Mouse (Mus musculus): ENCODE results near the gene Gatm. TPM values are rescaled to one million over a fixed set of nuclear protein-coding genes. Genes with fewer than 3 reads are reported as not detected.

Gatm gene
- polyA plus RNA-seq (2014; fragmentation: Nextera tagmentation; extraction: Ambion mirVana), result 97.0 and 127 TPM in 2 replicates

GRCm38 (mm10) chr2:122610746-122611653 lies at the start of gene Gatm:
Gene Gatm, minus strand, starts transcription at chr2:122611303.
- H3K27me3 ChIP-seq (replicated peaks; ENCODE audit: control insufficient read depth, insufficient read depth, low read length), result peaks cover 6% of the 10 kb centered on the region
- H3K4me1 ChIP-seq (ENCODE audit: control insufficient read depth, insufficient read depth, low read length), result peaks cover 6% of the 10 kb centered on the region; the same call in 1 of the 2 replicates
- DNase-seq (ENCODE audit: low spot score) (peak; percentile 87), ATAC-seq (ENCODE audit: low read depth) (peak; percentile 95)
- no peaks in the 10 kb centered on the region for H3K36me3 ChIP-seq (ENCODE audit: control insufficient read depth, insufficient read depth, low read length)
- no peaks in the 10 kb centered on the region for H3K9me3 ChIP-seq (ENCODE audit: control insufficient read depth, low read length)
- H3K27ac ChIP-seq (replicated peaks; ENCODE audit: low read depth, low read length), result no peak within 1 kb of the TSS
- peak within 1 kb of the TSS; percentile 65 for H3K9ac ChIP-seq (ENCODE audit: low read depth, low read length)
- peak within 1 kb of the TSS; percentile 86 for H3K4me2 ChIP-seq (ENCODE audit: low read depth, low read length)
- 6% methylated on average over 21 of the region's 48 CpGs for WGBS
- peak within 1 kb of the TSS; percentile 40 for H3K4me3 ChIP-seq (ENCODE audit: low read depth, low read length)

GRCm38 (mm10) chr2:122659825-122660224 lies 48.7 kb upstream of the Gatm start:
- Histone ChIP-seq H3K4me1 (ENCODE audit: control insufficient read depth, insufficient read depth, low read length) (no peaks in the 10 kb centered on the region), H3K4me2 (ENCODE audit: low read depth, low read length) (no peak overlapping the region), H3K27ac (replicated peaks; ENCODE audit: low read depth, low read length) (no peak overlapping the region), H3K4me3 (ENCODE audit: low read depth, low read length) (no peak overlapping the region), H3K9me3 (ENCODE audit: control insufficient read depth, low read length) (no peaks in the 10 kb centered on the region), H3K36me3 (ENCODE audit: control insufficient read depth, insufficient read depth, low read length) (no peaks in the 10 kb centered on the region), H3K27me3 (replicated peaks; ENCODE audit: control insufficient read depth, insufficient read depth, low read length) (0 out of 2 replicates have a peak, but pooled peaks cover 2% of the 10 kb centered on the region), H3K9ac (ENCODE audit: low read depth, low read length) (no peak overlapping the region)
- ATAC-seq (ENCODE audit: low read depth), result no peak
- WGBS, result 82% methylated on average over 7 of the region's 7 CpGs
- no peak for DNase-seq (ENCODE audit: low spot score)

GRCm38 (mm10) chr2:122657707-122658524 lies 46.8 kb upstream of the Gatm start:
- H3K36me3 ChIP-seq (ENCODE audit: control insufficient read depth, insufficient read depth, low read length), result no peaks in the 10 kb centered on the region
- 77% methylated on average over 11 of the region's 11 CpGs for WGBS
- H3K9ac ChIP-seq (ENCODE audit: low read depth, low read length), result no peak overlapping the region
- no peak overlapping the region for H3K27ac ChIP-seq (replicated peaks; ENCODE audit: low read depth, low read length)
- no peaks in the 10 kb centered on the region for H3K9me3 ChIP-seq (ENCODE audit: control insufficient read depth, low read length)
- 0 out of 2 replicates have a peak, but pooled peaks cover 2% of the 10 kb centered on the region for H3K27me3 ChIP-seq (replicated peaks; ENCODE audit: control insufficient read depth, insufficient read depth, low read length)
- no peaks in the 10 kb centered on the region for H3K4me1 ChIP-seq (ENCODE audit: control insufficient read depth, insufficient read depth, low read length)
- no peak for ATAC-seq (ENCODE audit: low read depth)
- no peak for DNase-seq (ENCODE audit: low spot score)
- no peak overlapping the region for H3K4me2 ChIP-seq (ENCODE audit: low read depth, low read length)
- H3K4me3 ChIP-seq (ENCODE audit: low read depth, low read length), result no peak overlapping the region

GRCm38 (mm10) chr2:122656767-122657166 lies 45.7 kb upstream of the Gatm start:
- H3K27ac ChIP-seq (replicated peaks; ENCODE audit: low read depth, low read length), result no peak overlapping the region
- H3K36me3 ChIP-seq (ENCODE audit: control insufficient read depth, insufficient read depth, low read length), result no peaks in the 10 kb centered on the region
- H3K9me3 ChIP-seq (ENCODE audit: control insufficient read depth, low read length), result no peaks in the 10 kb centered on the region
- H3K4me3 ChIP-seq (ENCODE audit: low read depth, low read length), result no peak overlapping the region
- no peak overlapping the region for H3K4me2 ChIP-seq (ENCODE audit: low read depth, low read length)
- no peak overlapping the region for H3K9ac ChIP-seq (ENCODE audit: low read depth, low read length)
- ATAC-seq (ENCODE audit: low read depth) (no peak), DNase-seq (ENCODE audit: low spot score) (no peak)
- 77% methylated on average over 9 of the region's 9 CpGs for WGBS
- no peaks in the 10 kb centered on the region for H3K4me1 ChIP-seq (ENCODE audit: control insufficient read depth, insufficient read depth, low read length)
- H3K27me3 ChIP-seq (replicated peaks; ENCODE audit: control insufficient read depth, insufficient read depth, low read length), result 0 out of 2 replicates have a peak, but pooled peaks cover 2% of the 10 kb centered on the region

GRCm38 (mm10) chr2:122656052-122656451 lies 44.9 kb upstream of the Gatm start:
- H3K27ac ChIP-seq (replicated peaks; ENCODE audit: low read depth, low read length), result no peak overlapping the region
- H3K27me3 ChIP-seq (replicated peaks; ENCODE audit: control insufficient read depth, insufficient read depth, low read length), result 0 out of 2 replicates have a peak, but pooled peaks cover 2% of the 10 kb centered on the region
- H3K9ac ChIP-seq (ENCODE audit: low read depth, low read length), result no peak overlapping the region
- H3K9me3 ChIP-seq (ENCODE audit: control insufficient read depth, low read length), result no peaks in the 10 kb centered on the region
- no peak overlapping the region for H3K4me2 ChIP-seq (ENCODE audit: low read depth, low read length)
- H3K36me3 ChIP-seq (ENCODE audit: control insufficient read depth, insufficient read depth, low read length), result no peaks in the 10 kb centered on the region
- no peak for DNase-seq (ENCODE audit: low spot score)
- no peak for ATAC-seq (ENCODE audit: low read depth)
- no peak overlapping the region for H3K4me3 ChIP-seq (ENCODE audit: low read depth, low read length)
- no peaks in the 10 kb centered on the region for H3K4me1 ChIP-seq (ENCODE audit: control insufficient read depth, insufficient read depth, low read length)
- 53% methylated on average over 2 of the region's 2 CpGs for WGBS

- Histone ChIP-seq H3K4me1 (ENCODE audit: control insufficient read depth, insufficient read depth, low read length) (no peaks in the 10 kb centered on the region), H3K4me3 (ENCODE audit: low read depth, low read length) (no peak overlapping the region), H3K27ac (replicated peaks; ENCODE audit: low read depth, low read length) (no peak overlapping the region), H3K36me3 (ENCODE audit: control insufficient read depth, insufficient read depth, low read length) (no peaks in the 10 kb centered on the region), H3K9ac (ENCODE audit: low read depth, low read length) (no peak overlapping the region), H3K27me3 (replicated peaks; ENCODE audit: control insufficient read depth, insufficient read depth, low read length) (0 out of 2 replicates have a peak, but pooled peaks cover 2% of the 10 kb centered on the region), H3K4me2 (ENCODE audit: low read depth, low read length) (no peak overlapping the region), H3K9me3 (ENCODE audit: control insufficient read depth, low read length) (no peaks in the 10 kb centered on the region)
- no peak for DNase-seq (ENCODE audit: low spot score)
- ATAC-seq (ENCODE audit: low read depth), result no peak
- 53% methylated on average over 17 of the region's 17 CpGs for WGBS
These were observed 41.3 kb upstream of the Gatm start for GRCm38 (mm10) chr2:122652096-122653084.

- no peaks in the 10 kb centered on the region for H3K9me3 ChIP-seq (ENCODE audit: control insufficient read depth, low read length)
- DNase-seq (ENCODE audit: low spot score), result no peak
- H3K4me1 ChIP-seq (ENCODE audit: control insufficient read depth, insufficient read depth, low read length), result no peaks in the 10 kb centered on the region
- H3K9ac ChIP-seq (ENCODE audit: low read depth, low read length), result no peak overlapping the region
- no peak overlapping the region for H3K4me3 ChIP-seq (ENCODE audit: low read depth, low read length)
- no peaks in the 10 kb centered on the region for H3K36me3 ChIP-seq (ENCODE audit: control insufficient read depth, insufficient read depth, low read length)
- no peak overlapping the region for H3K27ac ChIP-seq (replicated peaks; ENCODE audit: low read depth, low read length)
- no peak overlapping the region for H3K4me2 ChIP-seq (ENCODE audit: low read depth, low read length)
- peaks cover 14% of the 10 kb centered on the region for H3K27me3 ChIP-seq (replicated peaks; ENCODE audit: control insufficient read depth, insufficient read depth, low read length)
- WGBS, result 48% methylated on average over 5 of the region's 5 CpGs
- ATAC-seq (ENCODE audit: low read depth), result no peak
These were observed 27.6 kb upstream of the Gatm start for GRCm38 (mm10) chr2:122638673-122639072.

Measured in embryonic facial prominence, embryonic 14.5 days (tissue).